Mouse (Mus musculus) liver, adult 2 months (tissue): ENCODE measurements at regions not wholly inside any gene's neighbourhood (a gene's known extent, or its start where the extent isn't known, plus 50 kb on each side); places are given as distances from the start of the nearest gene placed in this dataset.

ENCODE experiments used
- CTCF ChIP-seq: fragments of 200-500 bp; IDR thresholded peaks from 2 replicates; pipeline ENCODE4 v1.5.1; 2011; ENCODE audit warnings: low read depth, low read length, control low read depth
- POLR2A ChIP-seq: fragments of 200-500 bp; IDR thresholded peaks from 2 replicates; pipeline ENCODE4 v1.6.1; 2011; ENCODE audit warnings: low read length, control low read depth; ENCODE audit not compliant: insufficient read depth; ENCODE audit errors: extremely low read depth

DNA sequence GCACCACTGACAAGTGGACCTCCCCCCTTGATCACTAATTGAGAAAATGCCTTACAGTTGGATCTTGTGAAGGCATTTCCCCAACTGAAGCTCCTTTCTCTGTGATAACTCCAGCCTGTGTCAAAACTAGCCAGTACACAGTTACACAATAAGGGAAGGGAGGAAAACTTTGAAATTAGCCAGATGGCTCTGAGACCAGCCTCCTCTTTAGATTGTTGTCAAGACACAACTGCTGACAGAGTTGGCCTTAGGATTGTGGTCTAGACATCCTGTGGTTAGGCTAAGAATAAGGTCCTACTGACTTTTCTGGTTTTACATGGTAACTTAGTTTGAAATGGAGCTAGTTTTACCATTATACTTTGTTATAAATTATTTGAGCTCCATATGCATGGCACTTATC, 52.4 kb upstream of the Dusp21 start:
- TF ChIP-seq POLR2A (no peak), CTCF (no peak)
